Mouse (Mus musculus): ENCODE measurements around the gene Olfr1206. TPM values are rescaled to one million over a fixed set of nuclear protein-coding genes. Genes with fewer than 3 reads are reported as not detected.

Olfr1206 gene
- polyA plus RNA-seq (2014; fragmentation: Nextera tagmentation; extraction: Ambion mirVana): not detected in 2 replicates

DNA sequence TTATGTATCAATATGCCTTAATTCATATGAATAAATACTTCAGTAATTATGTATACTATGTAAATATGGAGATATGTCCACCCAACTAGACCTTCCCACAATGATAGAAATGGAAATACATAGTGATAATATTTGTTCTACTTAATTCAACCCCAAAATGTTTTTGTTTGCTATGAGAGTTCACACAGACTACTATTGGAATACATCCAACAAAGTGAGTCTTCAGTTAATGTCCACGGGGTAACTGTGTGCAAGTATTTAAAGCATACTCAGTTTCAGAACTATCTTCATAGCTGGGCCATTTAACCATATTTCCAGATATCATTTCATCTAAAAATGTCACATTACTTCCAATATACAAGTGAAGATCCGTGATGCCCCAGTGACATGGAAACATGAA is at the start of gene Olfr1206:
TSS of gene Olfr1206 (plus strand) at position 301 of the 400 bp plus-strand sequence.
- no peaks in the 10 kb centered on the region for H3K27me3 ChIP-seq (ENCODE audit: control insufficient read depth, insufficient read depth, low read length)
- WGBS: 87% methylated on average over 2 of the region's 2 CpGs
- no peak within 1 kb of the TSS for H3K4me2 ChIP-seq (ENCODE audit: low read depth, low read length)
- H3K9ac ChIP-seq (replicated peaks; ENCODE audit: low read depth, low read length): no peak within 1 kb of the TSS
- no peaks in the 10 kb centered on the region for H3K4me1 ChIP-seq (ENCODE audit: control insufficient read depth, insufficient read depth, low read length)
- H3K4me3 ChIP-seq (ENCODE audit: low read depth, low read length): no peak within 1 kb of the TSS
- H3K36me3 ChIP-seq (ENCODE audit: control insufficient read depth, insufficient read depth, low read length): no peaks in the 10 kb centered on the region
- no peaks in the 10 kb centered on the region for H3K9me3 ChIP-seq (ENCODE audit: control insufficient read depth, low read length)
- no peak within 1 kb of the TSS for H3K27ac ChIP-seq (ENCODE audit: low read depth, low read length)
- ATAC-seq (ENCODE audit: low read depth): no peak

DNA sequence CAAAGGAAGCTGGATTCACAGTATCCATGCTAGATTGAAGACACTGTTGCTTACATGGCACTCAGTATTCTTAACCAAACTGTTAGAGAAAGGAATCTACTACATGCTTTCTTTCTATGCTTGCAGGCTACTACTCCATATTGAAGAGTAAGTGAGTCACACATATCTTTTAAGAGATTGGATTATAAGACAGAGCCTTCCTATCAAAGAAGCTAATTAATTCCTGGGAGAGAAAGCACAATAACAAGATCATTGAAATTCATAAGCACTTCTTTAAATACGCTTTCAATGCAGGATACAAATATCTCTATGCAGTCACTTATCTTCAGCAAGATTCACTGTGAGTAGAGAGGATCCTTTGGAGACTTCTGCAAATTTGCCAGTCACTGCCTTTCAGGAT is 48.8 kb upstream of the Olfr1206 start, which contains the start of gene Olfr1202:
TSS of gene Olfr1202 (plus strand) at position 301 of the 400 bp plus-strand sequence.
- no peak for ATAC-seq (ENCODE audit: low read depth)
- H3K4me2 ChIP-seq (ENCODE audit: low read depth, low read length): no peak within 1 kb of the TSS
- H3K27me3 ChIP-seq (ENCODE audit: control insufficient read depth, insufficient read depth, low read length): no peaks in the 10 kb centered on the region
- H3K27ac ChIP-seq (ENCODE audit: low read depth, low read length): no peak within 1 kb of the TSS
- no peak within 1 kb of the TSS for H3K9ac ChIP-seq (replicated peaks; ENCODE audit: low read depth, low read length)
- no peaks in the 10 kb centered on the region for H3K4me1 ChIP-seq (ENCODE audit: control insufficient read depth, insufficient read depth, low read length)
- no peaks in the 10 kb centered on the region for H3K9me3 ChIP-seq (ENCODE audit: control insufficient read depth, low read length)
- no peak within 1 kb of the TSS for H3K4me3 ChIP-seq (ENCODE audit: low read depth, low read length)
- WGBS: 93% methylated on average over 1 of the region's 1 CpGs
- H3K36me3 ChIP-seq (ENCODE audit: control insufficient read depth, insufficient read depth, low read length): no peaks in the 10 kb centered on the region

DNA sequence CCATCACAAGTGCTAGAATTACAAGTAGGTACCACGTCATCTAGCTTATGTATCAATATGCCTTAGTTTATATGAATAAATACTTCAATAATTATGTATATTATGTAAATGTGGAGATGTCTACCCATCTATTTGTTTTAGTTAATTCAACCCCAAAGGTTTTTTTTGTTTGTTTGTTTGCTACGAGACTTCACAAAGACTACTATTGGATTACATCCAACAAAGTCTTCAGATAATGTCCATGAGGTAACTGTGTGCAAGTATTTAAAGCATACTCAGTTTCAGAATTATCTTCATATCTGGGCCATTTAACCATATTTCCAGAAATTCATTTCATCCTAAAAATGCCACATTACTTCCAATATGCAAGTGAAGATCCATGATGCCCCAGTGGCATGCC is 33.6 kb upstream of the Olfr1206 start, which contains the start of gene Olfr1205:
TSS of gene Olfr1205 (plus strand) at position 301 of the 400 bp plus-strand sequence.
- H3K27me3 ChIP-seq (ENCODE audit: control insufficient read depth, insufficient read depth, low read length): no peaks in the 10 kb centered on the region
- 90% methylated on average over 2 of the region's 2 CpGs for WGBS
- no peak within 1 kb of the TSS for H3K4me2 ChIP-seq (ENCODE audit: low read depth, low read length)
- H3K36me3 ChIP-seq (ENCODE audit: control insufficient read depth, insufficient read depth, low read length): no peaks in the 10 kb centered on the region
- H3K27ac ChIP-seq (ENCODE audit: low read depth, low read length): no peak within 1 kb of the TSS
- H3K4me3 ChIP-seq (ENCODE audit: low read depth, low read length): no peak within 1 kb of the TSS
- no peaks in the 10 kb centered on the region for H3K9me3 ChIP-seq (ENCODE audit: control insufficient read depth, low read length)
- H3K9ac ChIP-seq (replicated peaks; ENCODE audit: low read depth, low read length): no peak within 1 kb of the TSS
- ATAC-seq (ENCODE audit: low read depth): no peak
- no peaks in the 10 kb centered on the region for H3K4me1 ChIP-seq (ENCODE audit: control insufficient read depth, insufficient read depth, low read length)

DNA sequence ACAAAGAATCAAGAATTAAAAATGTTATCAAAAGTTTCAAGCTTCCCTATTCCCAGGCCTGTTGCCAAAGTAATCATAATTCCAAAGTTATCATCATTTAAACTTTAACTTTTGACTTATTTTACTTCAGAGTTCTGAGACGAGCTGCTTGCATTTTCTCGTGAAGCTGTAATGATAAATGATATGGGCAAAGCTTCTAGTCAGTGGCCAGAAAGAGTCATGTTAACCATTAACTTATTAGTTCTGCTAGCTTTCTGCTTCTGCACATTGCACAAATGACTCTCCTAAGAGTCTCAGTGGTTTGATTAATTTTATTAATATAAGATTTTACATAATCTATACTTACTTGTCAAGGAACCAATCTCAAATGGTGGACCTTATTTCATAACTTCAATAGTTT is 24.6 kb upstream of the Olfr1206 start:
- H3K4me2 ChIP-seq (ENCODE audit: low read depth, low read length): no peak overlapping the region
- no peaks in the 10 kb centered on the region for H3K36me3 ChIP-seq (ENCODE audit: control insufficient read depth, insufficient read depth, low read length)
- no peak for ATAC-seq (ENCODE audit: low read depth)
- H3K27me3 ChIP-seq (ENCODE audit: control insufficient read depth, insufficient read depth, low read length): no peaks in the 10 kb centered on the region
- H3K9me3 ChIP-seq (ENCODE audit: control insufficient read depth, low read length): no peaks in the 10 kb centered on the region
- no peak overlapping the region for H3K9ac ChIP-seq (replicated peaks; ENCODE audit: low read depth, low read length)
- no peak overlapping the region for H3K27ac ChIP-seq (ENCODE audit: low read depth, low read length)
- 90% methylated on average over 2 of the region's 2 CpGs for WGBS
- H3K4me1 ChIP-seq (ENCODE audit: control insufficient read depth, insufficient read depth, low read length): no peaks in the 10 kb centered on the region
- H3K4me3 ChIP-seq (ENCODE audit: low read depth, low read length): no peak overlapping the region

DNA sequence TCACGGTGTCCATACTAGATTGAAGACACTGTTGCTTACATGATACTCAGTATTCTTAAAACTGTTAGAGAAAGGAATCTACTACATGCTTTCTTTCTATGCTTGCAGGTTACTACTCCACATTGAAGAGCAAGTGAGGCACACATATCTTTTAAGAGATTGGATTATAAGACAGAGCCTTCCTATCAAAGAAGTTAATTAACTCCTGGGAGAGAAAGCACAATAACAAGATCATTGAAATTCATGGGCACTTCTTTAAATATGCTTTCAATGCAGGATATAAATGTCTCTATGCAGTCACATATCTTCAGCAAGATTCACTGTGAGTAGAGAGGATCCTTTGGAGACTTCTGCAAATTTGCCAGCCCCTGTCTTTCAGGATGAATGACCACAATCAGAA is 14.0 kb upstream of the Olfr1206 start, which contains the start of gene Olfr1204:
TSS of gene Olfr1204 (plus strand) at position 301 of the 400 bp plus-strand sequence.
- no peak for ATAC-seq (ENCODE audit: low read depth)
- Histone ChIP-seq H3K36me3 (ENCODE audit: control insufficient read depth, insufficient read depth, low read length) (no peaks in the 10 kb centered on the region), H3K27ac (ENCODE audit: low read depth, low read length) (no peak within 1 kb of the TSS), H3K4me3 (ENCODE audit: low read depth, low read length) (no peak within 1 kb of the TSS), H3K4me1 (ENCODE audit: control insufficient read depth, insufficient read depth, low read length) (no peaks in the 10 kb centered on the region), H3K9ac (replicated peaks; ENCODE audit: low read depth, low read length) (no peak within 1 kb of the TSS), H3K4me2 (ENCODE audit: low read depth, low read length) (no peak within 1 kb of the TSS), H3K27me3 (ENCODE audit: control insufficient read depth, insufficient read depth, low read length) (no peaks in the 10 kb centered on the region), H3K9me3 (ENCODE audit: control insufficient read depth, low read length) (no peaks in the 10 kb centered on the region)
- WGBS: 82% methylated on average over 1 of the region's 1 CpGs

DNA sequence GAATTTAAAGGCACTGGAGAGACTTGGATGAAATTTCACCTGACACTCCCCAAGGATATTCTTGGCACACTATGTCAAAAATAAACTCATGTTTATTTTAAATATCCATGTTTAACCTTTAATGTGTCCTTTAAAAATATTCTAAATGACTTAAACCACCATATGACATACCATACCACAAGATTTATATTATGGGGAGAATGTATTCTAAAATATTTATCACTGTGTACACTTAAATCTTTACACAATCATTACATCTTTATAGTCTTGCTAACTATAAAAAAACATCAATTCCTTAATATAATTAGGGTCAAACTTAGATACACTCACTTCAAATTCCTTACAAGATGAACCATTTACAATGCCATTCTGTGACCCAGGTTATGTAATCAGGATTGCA is 39.2 kb downstream of the Olfr1206 start, which contains the start of gene Olfr1208:
TSS of gene Olfr1208 (minus strand) at position 101 of the 400 bp plus-strand sequence.
- H3K27me3 ChIP-seq (ENCODE audit: control insufficient read depth, insufficient read depth, low read length): no peaks in the 10 kb centered on the region
- no peak for ATAC-seq (ENCODE audit: low read depth)
- no peaks in the 10 kb centered on the region for H3K36me3 ChIP-seq (ENCODE audit: control insufficient read depth, insufficient read depth, low read length)
- H3K4me3 ChIP-seq (ENCODE audit: low read depth, low read length): no peak within 1 kb of the TSS
- no peak within 1 kb of the TSS for H3K9ac ChIP-seq (replicated peaks; ENCODE audit: low read depth, low read length)
- no peaks in the 10 kb centered on the region for H3K4me1 ChIP-seq (ENCODE audit: control insufficient read depth, insufficient read depth, low read length)
- H3K9me3 ChIP-seq (ENCODE audit: control insufficient read depth, low read length): no peaks in the 10 kb centered on the region
- H3K4me2 ChIP-seq (ENCODE audit: low read depth, low read length): no peak within 1 kb of the TSS
- H3K27ac ChIP-seq (ENCODE audit: low read depth, low read length): no peak within 1 kb of the TSS

DNA sequence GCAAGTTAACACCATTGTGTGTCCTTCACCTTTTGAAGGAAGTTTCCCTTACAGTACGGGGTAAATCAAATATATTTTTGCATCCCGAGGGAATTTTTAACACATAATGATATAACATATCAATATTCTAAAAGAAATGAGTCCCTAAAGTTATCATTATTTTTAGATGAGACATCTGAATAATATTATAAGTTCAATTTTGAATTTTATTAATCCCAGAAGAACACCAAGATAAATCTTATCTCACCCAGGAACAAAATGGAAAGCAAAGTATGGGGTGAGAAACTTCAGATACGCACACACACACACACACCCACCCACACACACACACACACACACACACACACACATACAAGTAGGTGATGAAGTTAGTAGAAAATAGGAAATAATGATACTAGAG is 52.0 kb downstream of the Olfr1206 start, which contains the start of gene Olfr1209:
TSS of gene Olfr1209 (minus strand) at position 101 of the 400 bp plus-strand sequence.
- Histone ChIP-seq H3K27ac (ENCODE audit: low read depth, low read length) (no peak within 1 kb of the TSS), H3K4me1 (ENCODE audit: control insufficient read depth, insufficient read depth, low read length) (no peaks in the 10 kb centered on the region), H3K9me3 (ENCODE audit: control insufficient read depth, low read length) (no peaks in the 10 kb centered on the region), H3K27me3 (ENCODE audit: control insufficient read depth, insufficient read depth, low read length) (no peaks in the 10 kb centered on the region), H3K4me2 (ENCODE audit: low read depth, low read length) (no peak within 1 kb of the TSS), H3K9ac (replicated peaks; ENCODE audit: low read depth, low read length) (no peak within 1 kb of the TSS), H3K36me3 (ENCODE audit: control insufficient read depth, insufficient read depth, low read length) (no peaks in the 10 kb centered on the region), H3K4me3 (ENCODE audit: low read depth, low read length) (no peak within 1 kb of the TSS)
- WGBS: 96% methylated on average over 3 of the region's 3 CpGs
- ATAC-seq (ENCODE audit: low read depth): no peak

Other genes starting within 250 kb of the Olfr1206 start
- gene Olfr1191-ps1, start 222.7 kb upstream of the Olfr1206 start, polyA plus RNA-seq (2014; fragmentation: Nextera tagmentation; extraction: Ambion mirVana): not detected in 2 replicates
- not detected in 2 replicates for gene Olfr1192-ps1, start 214.7 kb upstream of the Olfr1206 start, polyA plus RNA-seq (2014; fragmentation: Nextera tagmentation; extraction: Ambion mirVana)
- gene Olfr1193, start 187.6 kb upstream of the Olfr1206 start, polyA plus RNA-seq (2014; fragmentation: Nextera tagmentation; extraction: Ambion mirVana): not detected in 2 replicates
- gene Olfr1195, start 174.0 kb upstream of the Olfr1206 start, polyA plus RNA-seq (2014; fragmentation: Nextera tagmentation; extraction: Ambion mirVana): not detected in 2 replicates
- not detected in 2 replicates for gene Olfr1196, start 158.6 kb upstream of the Olfr1206 start, polyA plus RNA-seq (2014; fragmentation: Nextera tagmentation; extraction: Ambion mirVana)
- not detected in 2 replicates for gene Olfr1197, start 130.9 kb upstream of the Olfr1206 start, polyA plus RNA-seq (2014; fragmentation: Nextera tagmentation; extraction: Ambion mirVana)
- not detected in 2 replicates for gene Olfr1198, start 111.9 kb upstream of the Olfr1206 start, polyA plus RNA-seq (2014; fragmentation: Nextera tagmentation; extraction: Ambion mirVana)
- not detected in 2 replicates for gene Olfr1199, start 102.8 kb upstream of the Olfr1206 start, polyA plus RNA-seq (2014; fragmentation: Nextera tagmentation; extraction: Ambion mirVana)
- gene Olfr1200, start 92.7 kb upstream of the Olfr1206 start, polyA plus RNA-seq (2014; fragmentation: Nextera tagmentation; extraction: Ambion mirVana): not detected in 2 replicates
- gene Olfr1201, start 70.2 kb upstream of the Olfr1206 start, polyA plus RNA-seq (2014; fragmentation: Nextera tagmentation; extraction: Ambion mirVana): not detected in 2 replicates
- gene Olfr1202, start 48.7 kb upstream of the Olfr1206 start, polyA plus RNA-seq (2014; fragmentation: Nextera tagmentation; extraction: Ambion mirVana): 0.05 TPM in 1 of 2 replicates, not detected in the other
- not detected in 2 replicates for gene Olfr1205, start 33.5 kb upstream of the Olfr1206 start, polyA plus RNA-seq (2014; fragmentation: Nextera tagmentation; extraction: Ambion mirVana)
- not detected in 2 replicates for gene Olfr1204, start 13.9 kb upstream of the Olfr1206 start, polyA plus RNA-seq (2014; fragmentation: Nextera tagmentation; extraction: Ambion mirVana)
- not detected in 2 replicates for gene Olfr1208, start 39.1 kb downstream of the Olfr1206 start, polyA plus RNA-seq (2014; fragmentation: Nextera tagmentation; extraction: Ambion mirVana)
- gene Olfr1209, start 51.9 kb downstream of the Olfr1206 start, polyA plus RNA-seq (2014; fragmentation: Nextera tagmentation; extraction: Ambion mirVana): not detected in 2 replicates
- gene Olfr1211, start 74.9 kb downstream of the Olfr1206 start, polyA plus RNA-seq (2014; fragmentation: Nextera tagmentation; extraction: Ambion mirVana): not detected in 2 replicates
- gene Olfr1212, start 90.7 kb downstream of the Olfr1206 start, polyA plus RNA-seq (2014; fragmentation: Nextera tagmentation; extraction: Ambion mirVana): not detected in 2 replicates
- not detected in 2 replicates for gene Gm13762, start 117.0 kb downstream of the Olfr1206 start, polyA plus RNA-seq (2014; fragmentation: Nextera tagmentation; extraction: Ambion mirVana)
- not detected in 2 replicates for gene Olfr1214, start 129.4 kb downstream of the Olfr1206 start, polyA plus RNA-seq (2014; fragmentation: Nextera tagmentation; extraction: Ambion mirVana)
- not detected in 2 replicates for gene Olfr1215, start 143.7 kb downstream of the Olfr1206 start, polyA plus RNA-seq (2014; fragmentation: Nextera tagmentation; extraction: Ambion mirVana)
- gene Olfr1216, start 155.1 kb downstream of the Olfr1206 start, polyA plus RNA-seq (2014; fragmentation: Nextera tagmentation; extraction: Ambion mirVana): not detected in 2 replicates
- not detected in 2 replicates for gene Olfr1217, start 168.8 kb downstream of the Olfr1206 start, polyA plus RNA-seq (2014; fragmentation: Nextera tagmentation; extraction: Ambion mirVana)
- gene Olfr1218, start 198.0 kb downstream of the Olfr1206 start, polyA plus RNA-seq (2014; fragmentation: Nextera tagmentation; extraction: Ambion mirVana): not detected in 2 replicates
- gene Olfr1219, start 220.3 kb downstream of the Olfr1206 start, polyA plus RNA-seq (2014; fragmentation: Nextera tagmentation; extraction: Ambion mirVana): not detected in 2 replicates
- gene Olfr1220, start 243.6 kb downstream of the Olfr1206 start, polyA plus RNA-seq (2014; fragmentation: Nextera tagmentation; extraction: Ambion mirVana): not detected in 2 replicates